Mouse (Mus musculus) spleen, postnatal 14 days (tissue): ENCODE results near the gene Map1b.

Experiments
- DNase-seq, 2 experiments: peaks; one replicate each; pipeline ENCODE4 v3.0.0; 2021 to 2022; ENCODE audit warnings: low spot score in 2 of 2

The Map1b gene

DNA sequence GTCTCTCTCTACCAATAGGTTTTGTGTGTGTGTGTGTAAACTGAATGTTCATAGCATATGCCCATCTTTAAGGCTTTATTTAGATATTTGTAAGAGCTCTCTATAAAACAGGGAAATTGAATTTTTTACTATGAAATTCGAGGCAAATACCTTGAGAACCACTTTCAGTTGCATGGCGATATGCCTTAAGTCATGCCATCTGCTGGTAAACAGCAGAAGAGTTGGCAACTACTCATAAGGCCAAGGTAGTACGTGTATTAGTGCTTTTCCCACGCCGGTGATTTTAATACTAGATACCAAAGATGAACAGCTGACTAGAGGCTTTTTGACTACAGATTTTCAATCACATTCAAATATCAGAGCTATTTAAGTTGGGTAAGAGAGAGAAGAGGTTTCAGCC is 27.2 kb downstream of the Map1b start:
- no peak for DNase-seq

DNA sequence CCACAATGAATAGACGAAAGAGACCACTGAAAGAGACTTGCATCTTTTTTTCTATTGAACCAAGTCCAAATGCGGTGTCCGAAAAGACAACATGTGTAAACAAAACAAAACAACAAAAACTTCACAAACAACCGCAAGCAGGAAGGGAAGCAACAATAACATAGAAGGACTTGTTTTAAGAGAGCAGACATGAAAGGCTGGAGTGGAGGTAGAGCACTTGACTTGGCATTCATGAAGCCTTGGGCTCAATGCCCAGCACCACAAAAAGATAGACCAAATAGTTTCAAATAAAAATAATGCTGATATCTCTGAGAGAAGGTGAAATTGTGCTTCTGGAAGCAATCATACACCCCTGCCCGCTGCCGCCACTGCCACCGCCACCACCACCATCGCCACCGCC is 30.5 kb downstream of the Map1b start:
- DNase-seq: no peak

DNA sequence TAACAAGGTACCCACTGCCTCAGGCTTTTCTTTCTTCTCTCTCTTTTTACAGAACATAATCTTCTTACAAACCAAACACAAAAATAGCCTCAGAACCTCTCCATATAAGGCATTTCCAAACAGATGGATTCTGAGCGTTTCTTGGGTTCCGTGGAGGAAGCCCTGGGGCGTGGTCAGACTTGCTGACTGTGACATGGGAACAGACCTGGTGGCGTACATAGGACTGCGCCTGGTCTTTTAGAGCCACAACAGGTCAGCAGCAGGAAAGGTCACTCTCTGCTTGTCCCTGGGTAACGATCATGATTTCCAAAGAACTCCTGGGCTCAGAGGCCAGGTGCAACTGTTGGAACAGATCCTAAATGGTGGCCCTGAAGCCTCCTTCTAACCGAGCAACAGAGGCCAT is 31.0 kb downstream of the Map1b start:
- DNase-seq: no peak

DNA sequence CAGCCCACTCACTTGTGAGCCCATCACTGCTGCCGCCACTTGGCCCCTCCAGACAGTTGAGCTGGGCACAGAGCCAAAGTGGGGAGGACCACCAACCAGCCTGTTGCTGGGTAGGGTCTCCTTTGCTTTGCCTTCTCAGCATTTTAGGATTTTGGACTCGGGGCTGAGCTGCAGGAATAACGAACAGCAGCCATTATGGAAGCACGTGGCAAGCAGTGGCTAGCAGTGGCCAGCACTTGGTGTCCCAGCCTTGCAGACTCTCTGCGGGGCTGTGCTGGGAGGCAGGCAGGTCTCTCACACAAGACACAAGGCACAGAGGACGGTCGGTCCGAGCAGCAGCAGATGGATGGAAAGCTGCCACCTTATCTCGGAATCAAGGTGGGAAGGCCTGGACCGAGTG is 31.4 kb downstream of the Map1b start:
- DNase-seq: no peak

DNA sequence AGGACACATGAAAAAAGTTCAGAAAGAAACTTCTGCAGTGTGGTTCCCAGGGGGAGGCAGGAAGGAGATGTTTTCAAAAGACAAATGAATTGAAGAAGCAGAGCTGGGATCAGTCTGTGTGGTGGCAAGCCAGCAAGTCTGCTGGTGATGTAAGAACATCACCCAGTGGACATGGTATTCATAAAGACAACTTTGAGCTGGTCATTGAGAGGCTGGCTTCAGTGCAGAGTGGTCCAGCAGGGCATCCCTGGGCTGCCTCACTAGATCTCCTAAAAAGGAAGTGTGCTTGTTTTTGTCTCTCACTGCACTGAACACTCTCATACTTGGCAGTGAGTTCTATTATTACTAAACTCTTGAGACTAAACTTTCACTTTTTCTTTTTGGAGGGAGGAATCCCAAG is 32.9 kb downstream of the Map1b start:
- no peak for DNase-seq

DNA sequence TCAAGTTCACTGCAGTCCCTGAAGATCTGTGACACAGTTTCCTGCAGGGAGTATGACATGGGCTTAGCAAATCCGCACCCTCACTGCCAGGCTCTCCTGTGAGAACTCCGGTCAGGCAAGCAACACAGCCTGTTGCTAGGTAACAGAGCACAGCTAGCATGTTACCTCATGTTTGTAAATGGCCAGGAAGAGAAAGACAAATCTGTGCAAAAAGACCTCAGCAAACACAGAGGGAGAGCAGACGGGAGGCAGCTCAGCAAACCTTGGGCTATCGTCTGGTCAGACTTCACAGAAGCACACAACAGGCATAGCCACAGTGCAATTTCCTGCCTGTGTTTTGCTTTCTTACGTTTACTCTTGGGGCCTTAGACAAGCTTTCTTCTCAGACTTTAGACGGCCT is 40.9 kb downstream of the Map1b start:
- no peak for DNase-seq

DNA sequence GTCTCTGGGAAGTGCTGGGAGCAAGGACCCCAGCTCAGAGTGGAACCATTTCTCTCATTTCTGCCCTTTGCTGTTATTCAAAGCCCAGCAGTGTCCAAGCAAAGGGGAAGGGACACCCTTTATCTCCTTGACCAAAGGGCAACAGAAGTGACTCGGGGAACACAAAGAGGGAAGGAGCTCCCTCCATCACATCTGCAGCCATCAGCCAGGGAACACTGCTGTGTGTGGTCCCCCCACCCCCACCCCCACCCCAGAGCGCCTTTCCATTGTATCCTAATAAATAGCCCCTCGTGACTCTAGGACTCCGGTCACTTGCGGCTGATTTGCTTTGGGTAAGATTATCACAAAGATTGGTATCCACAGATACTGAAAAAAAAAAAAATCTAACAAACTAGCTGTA is 41.3 kb downstream of the Map1b start:
- no peak for DNase-seq

DNA sequence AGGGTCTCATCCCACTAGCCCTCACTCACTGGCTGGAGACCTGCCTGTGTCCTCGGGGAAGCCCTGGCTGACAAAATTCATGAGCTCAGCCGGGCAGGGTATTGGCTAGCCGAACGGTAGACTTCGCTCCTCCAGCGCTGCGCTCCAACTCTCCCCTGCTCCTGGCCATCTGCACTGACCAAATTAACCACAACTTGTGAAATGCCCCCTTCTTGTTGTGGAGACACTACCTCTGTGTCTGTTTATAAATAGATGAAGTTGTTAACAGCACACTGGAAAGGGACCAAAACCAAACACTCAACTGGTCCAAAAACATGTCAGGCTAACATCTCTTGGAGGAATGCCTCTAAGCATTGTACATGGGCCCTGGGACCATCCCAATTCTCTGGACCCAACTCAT is 42.2 kb downstream of the Map1b start:
- no peak for DNase-seq

DNA sequence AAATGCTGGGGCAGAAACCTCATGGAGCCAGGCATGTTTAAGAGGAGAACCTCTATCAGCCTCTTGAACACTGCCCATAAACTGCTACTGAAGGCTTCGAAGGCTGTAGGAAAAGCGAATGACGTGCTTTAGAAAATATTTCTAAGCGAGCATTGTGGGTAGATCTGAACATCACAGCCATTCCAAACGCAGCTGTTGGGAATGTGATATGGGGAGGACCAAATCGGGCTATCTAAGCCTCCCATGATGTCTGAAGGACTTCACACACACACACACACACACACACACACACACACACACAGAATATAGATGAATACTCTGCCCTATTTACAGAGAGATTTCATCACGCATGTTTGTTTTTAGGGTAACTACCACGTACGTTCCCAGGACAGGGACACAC is 44.3 kb downstream of the Map1b start:
- DNase-seq: no peak

DNA sequence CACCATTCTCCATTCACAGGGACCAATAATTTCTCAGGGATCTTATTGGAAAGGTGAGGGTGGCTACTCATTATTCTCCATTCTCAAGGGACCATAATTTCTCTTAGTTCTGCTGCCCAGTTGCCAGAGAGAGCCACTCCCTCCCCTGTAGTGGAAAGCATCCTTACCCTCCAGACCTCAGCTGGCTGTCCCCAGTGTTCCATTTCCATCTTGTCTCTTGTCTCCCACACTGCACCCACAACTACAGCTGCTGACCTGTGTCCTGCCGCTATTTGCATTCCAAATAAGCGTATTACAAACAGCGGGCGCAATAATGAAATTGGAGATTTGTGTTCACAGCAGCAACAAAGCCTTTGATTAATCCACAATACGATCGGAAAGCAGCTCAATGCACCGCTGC is 46.3 kb downstream of the Map1b start:
- DNase-seq: no peak

DNA sequence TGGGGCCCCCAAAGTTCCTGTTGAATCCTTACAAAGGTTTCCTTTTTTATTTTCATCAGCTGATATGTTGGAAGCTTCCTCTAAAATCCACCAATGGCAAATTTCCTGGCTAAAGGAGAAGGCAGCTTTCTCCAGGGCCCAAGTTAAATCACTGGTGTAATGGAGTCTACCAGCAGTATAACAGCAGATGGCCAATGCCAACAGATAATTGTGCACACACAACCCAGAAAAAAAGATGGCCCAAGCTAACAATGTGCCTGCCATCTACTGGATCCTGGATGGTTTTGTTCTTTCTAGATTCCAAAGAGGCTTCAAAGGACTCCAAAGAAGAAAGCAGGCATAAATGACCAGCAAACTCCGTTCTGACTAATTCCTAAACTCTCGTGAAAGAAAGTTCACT is 48.1 kb downstream of the Map1b start:
- no peak for DNase-seq

DNA sequence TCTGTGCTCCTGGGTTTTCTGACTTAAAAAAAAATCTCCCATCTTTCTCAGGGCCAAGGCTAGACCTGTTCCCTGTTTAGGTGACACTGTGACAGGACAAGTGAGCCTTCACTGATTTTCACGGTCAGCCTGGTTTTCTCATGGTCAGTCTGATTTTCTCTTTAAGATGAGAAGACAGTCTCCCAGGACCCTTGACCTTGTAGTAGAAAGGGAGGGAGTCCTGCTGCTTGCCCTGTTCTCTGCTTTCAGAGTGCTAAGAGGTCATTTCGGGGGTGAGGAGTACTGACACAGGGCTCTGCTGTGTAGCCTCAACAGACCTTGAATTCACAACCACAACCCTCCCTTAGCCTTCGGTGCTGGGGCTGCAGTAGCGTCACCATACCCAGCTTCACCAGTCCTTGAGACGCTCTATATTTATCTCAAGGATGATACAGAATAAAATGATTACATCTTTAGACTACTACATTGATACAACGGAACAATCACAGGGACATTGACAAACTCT is 49.5 kb downstream of the Map1b start:
- no peak for DNase-seq

DNA sequence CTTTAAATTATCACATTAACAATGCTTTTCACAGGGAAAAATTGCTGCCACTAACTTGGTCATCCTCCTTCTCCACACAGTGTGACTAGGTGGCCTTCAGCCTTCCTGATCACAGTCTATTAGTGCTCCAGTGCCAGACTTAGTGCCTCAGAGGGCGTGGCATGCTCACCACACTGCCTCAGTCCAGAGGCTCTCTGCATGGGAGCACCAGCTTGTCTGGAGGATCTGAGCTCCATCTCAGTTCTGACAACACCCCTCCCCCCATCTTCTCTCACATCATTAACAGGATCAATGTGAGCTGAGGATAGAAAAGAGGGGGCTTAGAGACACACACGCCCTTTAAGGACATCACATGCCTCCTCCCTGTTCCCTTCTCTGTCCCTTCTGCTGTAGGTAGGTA is 50.3 kb downstream of the Map1b start:
- no peak for DNase-seq

DNA sequence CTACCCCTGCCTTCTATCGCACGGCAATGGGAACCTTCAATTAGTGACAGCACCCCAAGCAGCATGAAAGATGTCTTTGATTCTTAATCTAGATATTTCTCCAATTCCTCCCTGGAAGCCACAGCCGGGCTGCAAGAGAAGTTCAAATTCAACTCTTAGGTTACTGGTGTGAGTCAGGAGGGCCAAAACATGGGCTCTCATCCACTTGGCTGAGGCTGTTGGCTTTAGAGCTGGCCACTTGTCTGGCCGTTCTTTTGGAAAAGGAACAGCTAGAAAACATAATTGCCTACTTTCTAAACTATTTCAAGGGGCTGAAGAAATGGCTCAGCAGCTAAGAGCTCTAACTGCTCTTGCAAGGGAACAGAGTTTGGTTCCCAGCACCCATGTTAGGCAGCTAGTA is 51.8 kb downstream of the Map1b start:
- DNase-seq: no peak

DNA sequence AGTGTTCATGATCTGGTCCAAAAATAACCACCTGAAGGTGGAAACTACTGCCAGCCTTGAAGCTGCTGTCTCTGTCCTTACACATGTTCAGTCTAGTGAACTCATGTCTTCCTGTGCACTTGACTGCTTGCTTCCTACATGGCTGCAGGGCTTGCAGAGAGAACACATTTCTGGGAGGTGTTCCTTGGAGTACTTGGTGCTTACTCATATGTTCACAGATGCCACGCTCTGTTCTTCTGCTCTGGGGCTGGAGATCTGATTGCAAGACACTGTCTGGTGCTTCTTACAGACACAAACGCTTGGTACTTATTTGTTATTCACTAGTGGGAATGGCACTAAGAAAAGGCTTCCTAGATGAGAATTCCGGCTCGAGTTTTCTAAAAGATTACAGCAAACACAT is 54.5 kb downstream of the Map1b start:
- DNase-seq: no peak

DNA sequence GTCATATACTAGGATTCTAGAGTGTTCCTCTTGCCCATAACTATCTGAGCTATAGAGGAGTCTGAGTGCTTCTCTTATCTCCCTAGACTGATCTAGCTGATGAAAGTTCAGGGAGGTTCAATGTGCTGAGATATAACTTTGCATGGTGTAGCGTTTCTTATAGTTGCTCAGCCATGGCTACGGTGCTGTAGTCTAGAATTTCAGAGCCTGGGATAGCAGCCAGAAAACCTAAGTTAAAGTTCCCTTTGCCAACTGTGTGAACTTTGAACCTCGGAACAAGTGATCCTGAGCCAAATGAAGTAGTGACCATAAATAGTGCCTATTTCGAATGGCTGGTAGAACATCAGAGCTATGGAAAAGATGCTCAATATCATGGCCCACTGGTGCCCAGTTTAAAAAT is 56.7 kb downstream of the Map1b start:
- no peak for DNase-seq

DNA sequence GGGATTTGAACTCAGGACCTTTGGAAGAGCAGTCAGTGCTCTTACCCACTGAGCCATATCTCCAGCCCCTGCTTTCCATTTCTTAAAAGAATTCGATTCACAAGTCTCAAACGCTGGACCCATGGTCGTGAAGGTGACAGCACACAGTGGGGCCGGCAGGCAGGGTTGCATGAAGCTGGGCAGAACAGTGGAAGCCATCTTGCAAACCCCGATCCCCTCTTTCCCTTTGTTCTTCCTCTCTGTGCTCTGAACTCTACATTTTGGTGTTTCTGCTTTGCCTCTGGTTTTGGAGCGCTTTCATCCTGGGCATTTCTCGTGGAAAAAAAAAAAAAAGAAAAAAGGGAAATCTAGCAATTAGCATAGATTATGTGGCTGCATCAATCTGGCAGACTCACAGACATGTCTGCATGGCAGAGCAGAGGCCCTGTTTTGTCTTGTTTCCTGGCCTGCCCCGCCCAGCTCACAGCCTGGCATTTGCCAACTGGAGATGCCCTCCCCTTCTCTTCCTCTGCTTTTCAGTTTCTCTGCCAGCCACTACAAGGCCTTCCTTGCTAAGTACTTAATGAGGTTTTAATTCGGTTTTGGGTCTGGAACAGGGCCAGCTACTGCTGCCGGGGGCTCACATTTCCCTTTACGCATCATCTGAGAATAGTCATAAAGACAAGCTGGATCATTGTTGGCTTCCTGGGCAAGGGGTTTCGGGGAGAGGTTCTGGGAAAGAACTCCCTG is 57.5 kb downstream of the Map1b start:
- DNase-seq: no peak

DNA sequence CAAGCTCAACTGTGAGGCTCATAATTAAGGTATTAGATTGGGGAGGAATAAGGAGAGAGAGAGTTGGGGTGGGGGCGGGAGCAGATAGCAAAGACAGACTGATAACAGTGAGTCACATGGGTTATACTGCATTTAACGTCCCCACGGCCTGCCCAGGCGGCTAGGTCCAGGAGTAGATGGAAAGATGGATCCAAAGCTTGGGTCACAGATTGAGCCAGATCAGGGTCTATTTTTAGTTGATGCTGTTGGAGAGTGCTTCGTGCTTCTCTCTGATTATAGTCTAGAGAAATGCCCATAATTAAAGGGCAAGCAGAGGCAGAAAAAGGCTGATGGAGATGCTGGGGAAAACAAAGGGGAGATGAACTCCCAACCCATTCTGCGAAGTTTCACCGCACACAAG is 61.4 kb downstream of the Map1b start:
- no peak for DNase-seq

DNA sequence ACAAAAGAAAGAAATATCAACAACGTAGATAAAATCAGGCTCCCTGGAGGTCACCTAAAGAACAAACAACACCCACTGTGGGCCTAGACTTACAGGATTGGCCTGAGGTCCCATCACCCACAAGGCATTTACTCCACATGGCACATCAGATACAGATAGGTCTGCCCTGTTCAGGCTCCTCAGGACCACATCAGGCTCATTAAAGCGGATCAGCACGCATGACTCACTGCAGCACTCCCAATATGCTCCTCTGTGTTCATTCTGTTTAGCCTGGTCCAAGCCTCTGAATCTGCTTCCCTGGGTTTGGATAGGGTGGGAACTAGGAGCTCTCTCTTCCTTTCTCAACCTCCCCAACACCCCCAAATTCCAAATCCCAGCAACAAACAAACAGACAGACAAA is 63.9 kb downstream of the Map1b start:
- DNase-seq: no peak

DNA sequence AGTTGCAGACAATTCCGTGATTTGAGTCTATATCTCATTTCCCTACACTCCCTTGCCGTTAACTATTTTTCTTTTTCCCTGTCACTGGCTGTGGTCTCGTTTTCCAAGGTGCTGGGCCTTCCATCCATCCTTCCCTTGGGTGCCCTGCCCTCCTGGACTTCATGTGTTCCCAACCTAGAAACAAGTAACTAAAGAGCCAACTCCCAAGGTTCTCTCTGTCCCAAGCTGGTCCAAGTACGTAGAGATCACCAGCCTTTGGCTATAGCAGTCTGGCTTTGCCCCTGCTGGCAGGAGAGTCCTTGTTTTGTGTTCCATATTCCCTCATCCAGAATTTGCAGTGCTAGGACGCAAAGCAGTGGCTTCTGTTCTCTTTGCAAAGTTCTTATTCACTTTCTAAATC is 65.1 kb downstream of the Map1b start:
- no peak for DNase-seq

DNA sequence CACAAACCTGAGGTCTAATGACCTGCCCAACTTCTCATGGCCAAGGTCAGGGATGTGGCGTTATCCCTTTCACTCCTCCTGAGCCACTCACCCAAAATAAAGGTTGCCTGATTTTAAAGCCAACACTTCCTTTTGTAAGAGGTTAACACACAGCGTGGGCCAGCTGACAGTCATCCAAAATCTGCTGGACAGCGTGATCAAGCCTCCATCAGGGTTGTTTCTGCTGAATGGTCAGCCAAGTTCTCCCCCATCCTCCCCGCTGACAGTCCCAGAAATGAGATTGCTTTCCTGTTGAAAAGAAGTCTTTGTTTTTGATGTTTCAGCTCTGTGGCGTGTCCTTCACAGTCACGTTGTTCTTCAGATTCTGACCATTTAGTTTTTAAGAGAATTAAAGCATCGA is 65.6 kb downstream of the Map1b start:
- DNase-seq: no peak

DNA sequence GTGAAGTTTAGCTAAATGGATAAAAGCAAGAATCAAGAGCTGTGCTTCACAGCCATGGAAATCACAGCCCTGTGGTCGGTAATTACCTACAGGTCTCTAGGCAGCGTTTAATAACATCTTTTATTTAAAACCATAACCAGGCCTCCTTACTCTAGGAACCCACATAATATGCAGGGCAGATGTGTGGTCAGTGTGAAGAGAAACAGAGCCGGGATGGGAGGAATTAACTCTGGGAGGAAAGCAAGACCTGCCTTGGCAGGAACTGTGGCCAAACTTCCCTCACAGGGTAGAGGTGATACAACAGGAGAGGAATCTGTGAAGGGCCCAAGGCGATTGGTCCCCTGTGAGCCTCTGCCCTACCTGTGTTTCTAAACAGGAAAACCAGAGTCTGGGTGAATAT is 66.8 kb downstream of the Map1b start:
- DNase-seq: no peak

DNA sequence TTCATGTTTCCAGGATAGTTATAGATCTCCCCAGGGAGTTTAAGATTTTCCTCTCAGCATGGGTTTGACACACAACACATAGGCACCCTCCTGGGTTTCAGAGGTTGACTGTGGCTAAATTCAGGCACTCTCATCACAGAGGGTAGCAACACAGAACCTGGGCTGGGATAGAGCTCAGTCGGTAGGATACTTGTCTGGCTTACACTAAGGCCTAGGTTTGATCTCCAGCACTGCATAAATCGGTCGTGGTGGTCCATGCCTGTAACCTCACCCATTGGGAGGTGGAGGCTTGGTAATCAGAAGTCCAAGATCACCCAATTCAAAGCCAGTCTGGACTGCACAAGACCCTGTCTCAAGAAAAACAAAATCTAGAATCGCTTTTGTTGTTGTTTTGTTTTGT is 68.1 kb downstream of the Map1b start:
- no peak for DNase-seq
